Mouse (Mus musculus) heart, postnatal 0 days (tissue): ENCODE data around the gene Etv1. TPM values are rescaled to one million over a fixed set of nuclear protein-coding genes. Genes with fewer than 3 reads are reported as not detected.

Experiments used
- ATAC-seq: fragments of 200-750 bp; cut with Nextera tagmentation; 2 replicates; pipeline ENCODE4 v1.8.0; 2017; ENCODE audit warnings: low read depth, moderate number of reproducible peaks, moderate library complexity; ENCODE audit not compliant: insufficient read depth
- DNase-seq: peaks from one replicate; pipeline ENCODE4 v3.0.0-alpha.2; 2016; ENCODE audit warnings: low spot score
- H3K27ac ChIP-seq: fragments of 300-500 bp; sonication (generic); 2 replicates; pipeline ENCODE4 v1.5.1; 2014; ENCODE audit warnings: low read depth, mild to moderate bottlenecking
- H3K27me3 ChIP-seq: fragments of 300-500 bp; sonication (generic); 2 replicates; pipeline ENCODE4 v1.6.1; 2014; ENCODE audit warnings: low read length, mixed read lengths; ENCODE audit not compliant: control insufficient read depth, insufficient read depth
- H3K36me3 ChIP-seq: fragments of 300-500 bp; sonication (generic); replicated peaks from 2 replicates; pipeline ENCODE4 v1.6.1; 2014; ENCODE audit warnings: low read length, mixed read lengths; ENCODE audit not compliant: control insufficient read depth, insufficient read depth
- H3K4me1 ChIP-seq: fragments of 300-500 bp; sonication (generic); 2 replicates; pipeline ENCODE4 v1.6.1; 2014; ENCODE audit warnings: antibody characterized with exemption; ENCODE audit not compliant: control insufficient read depth, insufficient read depth
- H3K4me2 ChIP-seq: fragments of 300-500 bp; sonication (generic); 2 replicates; pipeline ENCODE4 v1.6.1; 2014; ENCODE audit warnings: low read depth, mild to moderate bottlenecking, low read length, moderate library complexity
- H3K4me3 ChIP-seq: fragments of 300-500 bp; sonication (generic); 2 replicates; pipeline ENCODE4 v1.5.1; 2014; ENCODE audit warnings: low read depth, low read length
- H3K9ac ChIP-seq: fragments of 300-500 bp; sonication (generic); replicated peaks from 2 replicates; pipeline ENCODE4 v1.6.1; 2014; ENCODE audit warnings: low read depth, low read length, mixed read lengths
- H3K9me3 ChIP-seq: fragments of 300-500 bp; sonication (generic); replicated peaks from 2 replicates; pipeline ENCODE4 v1.6.1; 2016; ENCODE audit warnings: low read length; ENCODE audit not compliant: control insufficient read depth
- CTCF ChIP-seq: IDR thresholded peaks from 2 replicates; pipeline ENCODE4 v1.5.1; 2016; ENCODE audit warnings: antibody characterized with exemption, control low read depth, low read depth
- EP300 ChIP-seq: IDR thresholded peaks from 2 replicates; pipeline ENCODE4 v1.6.1; 2016; ENCODE audit warnings: antibody characterized with exemption, low read depth
- WGBS: fragments of 180-500 bp; shearing (Covaris S2); extraction: QIAGEN DNeasy Blood & Tissue Kit; methylation state at CpG from one replicate; pipeline ENCODE4 v1.1.7; 2014; 5-methylcytosine and 5-hydroxymethylcytosine counted together
- polyA plus RNA-seq: library from polyadenylated mRNA; unstranded; fragments of >200 nt; fragmentation: Nextera tagmentation; extraction: Ambion mirVana; gene quantifications from 2 replicates; pipeline ENCODE4 v1.2.1, GENCODE M21; 2015
- total RNA-seq: library from RNA; depleted of rRNA; stranded (reverse); fragments of >200 nt; gene quantifications from 2 replicates; pipeline ENCODE4 v1.2.3, GENCODE M21; 2014; ENCODE audit warnings: low replicate concordance

Gene Etv1
- total and polyA plus RNA-seq, 2 experiments from 2014 or later = 24.8 to 31.9 TPM

GRCm38 (mm10) chr12:38860168-38861115, 81.3 kb downstream of the Etv1 start:
- no peaks in the 10 kb centered on the region for H3K27me3 ChIP-seq
- peaks cover 4% of the 10 kb centered on the region; the same call in 1 of the 2 replicates for H3K4me1 ChIP-seq
- no peaks in the 10 kb centered on the region for H3K9me3 ChIP-seq
- H3K4me2 ChIP-seq = no peak overlapping the region
- ATAC-seq = no peak
- H3K27ac ChIP-seq = no peak overlapping the region
- no peak for TF ChIP-seq EP300
- TF ChIP-seq CTCF = no peak
- 82% methylated on average over 7 of the region's 7 CpGs for WGBS
- no peak overlapping the region for H3K9ac ChIP-seq
- H3K4me3 ChIP-seq = no peak overlapping the region
- DNase-seq = no peak
- 0 out of 2 replicates have a peak, but pooled peaks cover 8% of the 10 kb centered on the region for H3K36me3 ChIP-seq

DNA sequence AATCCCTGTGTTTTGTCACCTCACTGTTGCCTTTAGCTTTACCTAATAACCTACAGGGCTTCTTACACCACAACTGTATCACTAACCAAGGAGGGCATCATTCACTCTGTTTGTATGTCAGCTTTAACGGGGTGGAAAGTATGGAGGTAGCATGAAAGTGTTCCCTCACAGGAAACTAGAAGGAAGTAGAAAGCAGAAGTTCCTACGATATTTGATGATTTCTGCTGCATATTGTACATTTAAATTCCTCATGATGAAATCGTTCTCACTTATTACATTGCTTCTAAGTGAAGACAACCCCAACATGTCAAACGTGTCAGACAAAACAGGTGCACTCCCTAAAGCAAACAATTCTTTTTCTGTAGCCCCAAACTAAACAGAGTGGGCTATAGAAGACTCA, 84.2 kb downstream of the Etv1 start:
- Histone ChIP-seq H3K27ac (no peak overlapping the region), H3K27me3 (no peaks in the 10 kb centered on the region), H3K4me2 (no peak overlapping the region), H3K9me3 (no peaks in the 10 kb centered on the region), H3K36me3 (no peaks in the 10 kb centered on the region), H3K9ac (no peak overlapping the region), H3K4me1 (peaks cover 4% of the 10 kb centered on the region; the same call in 1 of the 2 replicates), H3K4me3 (no peak overlapping the region)
- TF ChIP-seq CTCF (no peak), EP300 (no peak)
- DNase-seq (no peak), ATAC-seq (no peak)
- WGBS = 72% methylated on average over 4 of the region's 4 CpGs

DNA sequence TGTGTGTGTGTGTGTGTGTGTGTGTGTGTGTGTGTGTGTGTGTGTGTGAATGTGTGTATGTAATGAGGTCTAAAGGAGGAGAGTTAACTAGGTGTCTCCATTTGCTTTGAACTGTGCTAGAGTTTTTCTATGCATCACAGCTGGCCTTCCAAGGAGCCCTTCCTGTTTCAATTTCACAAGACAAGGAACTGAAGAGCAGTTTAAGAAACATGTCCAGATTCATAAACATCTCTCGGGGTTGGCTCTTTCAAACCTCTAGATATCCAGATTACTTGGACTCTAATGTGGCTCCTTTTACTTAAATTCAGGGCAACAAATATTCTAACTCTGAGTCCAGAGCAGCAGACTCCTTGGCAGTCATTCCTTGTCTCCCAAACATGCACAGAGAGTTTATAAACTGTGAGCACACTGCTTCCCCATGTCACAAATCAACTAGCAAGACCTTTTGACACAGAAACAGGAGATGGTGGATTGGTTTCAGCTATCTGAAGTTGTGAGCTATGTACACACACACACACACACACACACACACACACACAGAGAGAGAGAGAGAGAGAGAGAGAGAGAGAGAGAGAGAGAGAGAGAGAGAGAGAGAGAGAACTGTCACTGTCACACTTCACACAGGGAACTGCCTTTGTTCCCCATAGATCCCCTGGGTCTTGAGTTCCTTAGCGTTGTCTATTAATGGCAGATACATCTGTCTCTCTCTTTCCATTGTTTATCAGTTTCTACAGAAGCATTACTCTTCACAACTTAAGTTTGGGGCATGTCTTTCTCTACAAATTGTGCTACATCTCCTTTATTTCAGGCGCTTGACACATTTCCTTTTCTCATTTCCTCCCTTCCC, 85.0 kb downstream of the Etv1 start:
- H3K4me2 ChIP-seq = no peak overlapping the region
- ATAC-seq (no peak), DNase-seq (no peak)
- WGBS = 59% methylated on average over 3 of the region's 3 CpGs
- H3K36me3 ChIP-seq = no peaks in the 10 kb centered on the region
- H3K27ac ChIP-seq = no peak overlapping the region
- TF ChIP-seq EP300 = no peak
- TF ChIP-seq CTCF = no peak
- no peak overlapping the region for H3K9ac ChIP-seq
- H3K4me1 ChIP-seq = peaks cover 4% of the 10 kb centered on the region; the same call in 1 of the 2 replicates
- H3K27me3 ChIP-seq = no peaks in the 10 kb centered on the region
- no peak overlapping the region for H3K4me3 ChIP-seq
- no peaks in the 10 kb centered on the region for H3K9me3 ChIP-seq

DNA sequence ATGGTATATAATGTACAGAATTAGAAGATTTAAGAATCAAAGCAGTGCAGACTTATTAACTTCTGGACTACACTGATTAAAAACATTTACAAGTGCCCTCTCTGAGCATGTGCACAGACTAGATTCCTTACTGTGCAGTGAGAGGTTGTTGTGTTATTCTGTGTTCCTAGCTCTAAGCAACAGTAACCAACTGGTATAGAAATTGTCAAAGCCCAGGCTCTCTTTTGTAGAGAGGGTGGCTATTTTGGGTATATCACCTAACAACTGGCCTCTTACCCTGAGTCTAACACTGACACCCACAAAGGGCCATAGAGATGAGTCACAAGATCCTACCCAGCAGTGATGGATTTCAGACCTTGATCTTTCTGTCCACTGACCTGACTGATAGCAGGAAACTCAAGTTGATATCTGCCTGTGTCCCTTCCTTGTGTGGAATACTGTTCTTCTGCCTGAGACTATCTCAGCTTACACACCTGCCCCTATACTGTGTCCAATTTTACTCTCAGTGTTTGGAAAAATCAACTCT, 95.4 kb downstream of the Etv1 start:
- TF ChIP-seq CTCF (no peak), EP300 (no peak)
- peak; percentile 22 for DNase-seq
- ATAC-seq = peak; percentile 77
- Histone ChIP-seq H3K27ac (no peak overlapping the region), H3K4me3 (no peak overlapping the region), H3K9me3 (no peaks in the 10 kb centered on the region), H3K4me2 (no peak overlapping the region), H3K27me3 (no peaks in the 10 kb centered on the region), H3K4me1 (peaks cover 10% of the 10 kb centered on the region), H3K36me3 (no peaks in the 10 kb centered on the region), H3K9ac (no peak overlapping the region)

- no peaks in the 10 kb centered on the region for H3K27me3 ChIP-seq
- ATAC-seq (no peak), DNase-seq (no peak)
- H3K9ac ChIP-seq = no peak overlapping the region
- H3K4me1 ChIP-seq = no peaks in the 10 kb centered on the region
- no peak overlapping the region for H3K27ac ChIP-seq
- no peaks in the 10 kb centered on the region for H3K36me3 ChIP-seq
- TF ChIP-seq CTCF = no peak
- no peak for TF ChIP-seq EP300
- no peak overlapping the region for H3K4me3 ChIP-seq
- WGBS = 78% methylated on average over 3 of the region's 3 CpGs
- no peaks in the 10 kb centered on the region for H3K9me3 ChIP-seq
- H3K4me2 ChIP-seq = no peak overlapping the region
These were observed 125.3 kb downstream of the Etv1 start for GRCm38 (mm10) chr12:38904516-38904915.
